Mouse (Mus musculus): ENCODE data around the gene Cxcl2.

GRCm38 (mm10) chr5:90900147-90900546 lies 3.5 kb upstream of the Cxcl2 start:
- no peak for TF ChIP-seq CTCF (IDR thresholded peaks at IDR 0.05; ENCODE audit: borderline replicate concordance, insufficient read depth, low read length)
- TF ChIP-seq POLR2A (IDR thresholded peaks at IDR 0.05; ENCODE audit: low read depth, low read length) = no peak
